Mouse (Mus musculus) small intestine, adult 2 months (tissue): ENCODE results near the gene Galnt7.

Experiments
- CTCF ChIP-seq: fragments of 200-500 bp; IDR thresholded peaks from 2 replicates; pipeline ENCODE4 v1.5.1; 2012; ENCODE audit warnings: low read depth, mild to moderate bottlenecking, control low read depth, inconsistent platforms, low read length, moderate library complexity, mixed read lengths; ENCODE audit not compliant: insufficient replicate concordance, insufficient read length; ENCODE audit errors: extremely low read depth
- POLR2A ChIP-seq: fragments of 200-500 bp; IDR thresholded peaks from 2 replicates; pipeline ENCODE4 v1.6.1; 2012; ENCODE audit warnings: low read depth, mild to moderate bottlenecking, control low read depth, inconsistent platforms, low read length, moderate library complexity

- TF ChIP-seq CTCF (no peak), POLR2A (no peak)
Measured at GRCm38 (mm10) chr8:57517723-57518122, 135.1 kb downstream of the Galnt7 start.
